Mouse (Mus musculus): ENCODE results near the gene Ccdc47. TPM values are rescaled to one million over a fixed set of nuclear protein-coding genes. Genes with fewer than 3 reads are reported as not detected.
"Not testable (repeated sequence)": the region's sequence is repeated elsewhere in the genome, so short reads cannot be mapped to it uniquely, and the experiment has no call there.

Gene Ccdc47
- total RNA-seq, 4 experiments from 2014 or later: 71.6 to 93.0 (median 85.9) TPM

DNA sequence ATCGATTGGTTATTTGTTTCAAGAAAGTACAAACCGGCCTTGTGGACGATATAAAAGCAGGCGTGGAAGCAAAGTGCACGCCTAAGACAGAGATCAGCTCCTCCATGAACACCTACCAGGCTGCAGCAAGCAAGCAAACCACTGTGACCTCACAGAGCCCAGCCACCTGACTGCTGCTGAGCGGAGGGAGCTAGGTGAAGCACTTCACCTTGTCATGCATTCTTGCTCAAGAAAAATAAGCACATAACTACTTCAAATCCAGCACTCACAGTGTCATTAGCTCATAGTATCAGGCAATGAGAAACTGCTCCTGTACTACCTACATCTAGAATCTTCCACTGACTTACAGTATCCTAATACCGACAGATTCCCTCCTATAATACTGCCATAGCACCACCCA is 16.1 kb downstream of the Ccdc47 start:
- not testable (repeated sequence) for DNase-seq (ENCODE audit: low spot score)

DNA sequence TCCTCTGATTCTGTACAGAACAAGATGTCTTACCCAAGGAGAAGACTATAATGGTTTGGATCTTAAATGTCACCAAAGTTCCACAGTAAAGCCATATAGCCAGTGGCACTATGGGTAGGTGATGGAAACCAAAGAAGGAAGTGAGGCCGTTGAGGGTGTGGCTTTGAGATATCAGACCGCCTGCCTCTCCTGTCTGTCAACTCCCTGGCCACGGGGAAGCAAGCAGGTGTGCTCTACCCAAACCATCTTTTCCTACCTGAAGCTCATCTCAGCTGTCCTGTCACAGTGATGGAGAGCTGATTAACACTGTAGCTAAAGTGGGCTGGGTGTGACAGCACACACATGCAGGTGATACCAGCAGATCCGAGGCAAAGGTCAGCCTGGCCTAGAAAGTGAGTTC is 17.9 kb downstream of the Ccdc47 start:
- no peak for DNase-seq (ENCODE audit: low spot score)

DNA sequence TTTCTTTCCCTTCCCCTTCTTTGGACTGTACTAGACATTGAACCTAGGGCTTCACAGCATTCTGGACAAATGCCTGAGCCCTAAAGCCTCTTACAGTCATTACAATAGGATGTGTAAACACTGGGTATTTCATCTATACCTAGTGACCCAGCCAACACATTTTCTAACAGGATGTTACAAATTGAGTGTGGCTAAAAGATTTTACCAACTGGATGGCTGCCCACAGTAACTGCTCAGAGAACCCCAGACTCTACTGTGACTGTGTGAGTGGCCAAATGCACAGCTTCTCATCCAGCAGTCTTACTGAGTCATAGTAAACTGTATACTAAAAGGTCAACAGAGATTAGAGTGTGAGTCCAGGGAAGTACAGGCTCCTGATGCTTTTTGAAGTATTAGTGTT is 20.8 kb downstream of the Ccdc47 start:
- DNase-seq (ENCODE audit: low spot score): no peak

DNA sequence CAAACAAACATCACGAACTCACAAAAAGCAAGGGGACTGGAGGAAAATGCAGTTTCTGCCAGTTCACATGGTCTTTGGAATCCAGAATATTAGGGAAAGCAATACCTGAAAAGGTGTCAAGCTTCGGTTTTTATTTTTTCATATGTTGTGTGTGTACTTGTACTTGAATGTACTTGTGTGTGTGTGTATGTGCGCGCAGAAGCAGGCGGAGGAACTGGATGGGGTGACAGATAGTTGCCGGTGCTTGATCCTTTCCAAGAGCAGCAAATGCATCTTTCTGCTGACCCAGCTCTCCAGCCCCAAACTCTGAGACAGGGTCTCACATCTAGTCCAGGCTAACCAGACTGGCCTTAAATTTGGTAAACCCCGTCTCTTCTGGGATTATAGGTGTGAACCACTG is 21.3 kb downstream of the Ccdc47 start:
- DNase-seq (ENCODE audit: low spot score): no peak

DNA sequence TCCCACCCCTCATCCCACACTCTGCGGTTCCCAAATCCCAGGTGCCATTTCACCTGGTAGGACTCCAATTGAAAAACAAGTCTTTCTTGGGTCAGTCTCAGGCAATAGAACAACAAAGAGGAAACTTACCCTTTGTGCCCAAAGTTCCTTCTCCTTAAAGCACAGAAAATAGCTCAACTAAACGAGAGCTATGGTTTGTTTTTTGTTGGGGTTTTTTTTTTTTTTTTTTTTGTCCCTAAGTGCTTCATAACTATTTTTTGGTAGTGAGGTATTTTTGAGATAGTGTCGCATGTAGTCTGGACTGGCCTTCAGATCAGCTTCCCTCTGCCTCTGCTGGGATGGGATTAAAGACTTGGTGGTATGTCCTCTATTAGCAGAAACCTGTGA is 22.0 kb downstream of the Ccdc47 start:
- DNase-seq (ENCODE audit: low spot score): no peak

DNA sequence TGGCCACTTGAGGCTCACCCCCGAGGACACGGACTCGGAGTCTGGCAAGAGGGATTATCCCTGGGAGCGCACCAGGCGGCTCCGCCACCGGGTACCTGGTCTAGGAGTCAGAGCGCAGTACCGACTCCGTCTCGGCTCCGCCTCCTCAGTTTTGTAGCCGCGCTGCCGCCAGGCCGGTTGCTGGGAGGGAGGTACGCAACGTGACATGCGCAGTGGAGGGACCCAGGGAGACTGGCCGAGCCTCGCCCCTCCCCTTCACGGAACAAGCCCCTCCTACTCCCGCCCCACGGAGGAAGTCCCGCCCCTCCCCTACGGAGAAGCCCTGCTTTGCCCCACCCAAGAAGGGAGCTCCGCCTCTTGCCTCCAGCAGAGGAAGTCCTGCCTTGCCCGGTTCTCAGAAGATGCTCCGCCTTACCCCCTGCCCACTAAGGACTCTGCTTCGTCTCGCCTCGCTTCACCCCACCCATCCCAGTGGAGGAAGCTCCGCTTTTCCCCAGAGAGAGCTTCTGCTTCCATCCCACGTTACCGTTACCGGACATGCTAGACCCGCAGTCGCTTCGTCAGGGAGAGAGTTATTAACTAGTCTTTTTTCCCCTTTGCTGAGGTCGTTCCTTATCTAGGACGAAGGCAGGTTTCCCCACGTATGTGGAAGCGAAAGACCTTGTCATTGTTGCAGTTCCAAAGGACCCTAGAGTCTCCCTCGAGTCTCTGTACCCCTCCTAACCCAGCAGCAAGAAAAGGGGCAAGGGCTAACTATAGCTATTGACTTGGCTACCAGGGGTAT is 22.6 kb downstream of the Ccdc47 start:
- DNase-seq (ENCODE audit: low spot score): peak; percentile 95

DNA sequence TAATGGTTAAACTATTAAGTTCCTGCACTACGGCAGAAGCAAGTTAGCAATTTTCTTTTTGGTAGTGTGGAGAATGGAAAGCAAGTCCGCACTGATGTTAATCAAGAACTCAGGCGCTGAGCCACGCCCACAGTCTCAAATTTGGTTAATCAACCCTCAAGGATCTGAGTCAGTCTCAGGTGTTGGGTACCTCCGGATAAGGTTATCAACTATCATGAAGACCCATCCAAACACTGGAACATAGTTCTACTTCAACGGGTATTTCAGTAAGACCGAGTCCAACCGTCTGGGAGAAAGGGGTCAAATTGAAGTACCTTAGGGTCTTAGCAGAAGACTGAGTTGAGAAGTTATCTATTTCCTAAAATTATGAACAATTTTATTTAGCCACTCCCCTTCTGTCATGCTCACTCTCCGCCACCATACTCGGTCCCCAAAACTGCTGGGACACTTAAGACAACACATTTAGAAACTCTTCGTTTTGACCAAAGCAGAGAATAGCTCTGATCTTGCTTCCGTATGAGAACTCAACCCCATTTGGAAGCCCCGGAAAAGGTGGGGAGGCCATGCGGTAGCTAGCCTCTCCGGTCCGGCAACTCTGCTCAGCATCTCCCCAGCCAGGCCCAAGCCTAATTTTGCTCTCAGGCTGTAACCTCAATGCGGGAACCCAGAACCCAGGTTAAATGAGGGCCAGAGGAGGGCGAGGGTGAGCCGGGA is 23.3 kb downstream of the Ccdc47 start:
- DNase-seq (ENCODE audit: low spot score): no peak

DNA sequence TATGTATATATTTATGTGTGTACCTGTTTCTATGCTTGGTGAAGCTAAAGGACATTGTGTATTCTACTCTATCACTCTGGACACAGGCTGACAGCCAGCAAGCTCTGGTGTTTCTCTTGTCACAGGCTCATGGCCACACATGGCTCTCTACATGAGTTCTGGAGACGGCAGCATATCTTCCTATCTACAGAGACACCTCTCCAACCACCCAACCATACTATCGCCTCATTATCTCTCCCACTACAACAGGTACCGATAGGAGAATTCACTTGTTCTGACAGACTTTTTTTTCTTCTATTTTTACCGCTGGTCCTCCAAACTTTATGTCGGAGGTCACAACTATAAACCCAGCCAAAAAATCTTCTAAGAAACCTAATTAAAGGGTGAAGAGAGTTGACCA is 23.9 kb downstream of the Ccdc47 start:
- no peak for DNase-seq (ENCODE audit: low spot score)

DNA sequence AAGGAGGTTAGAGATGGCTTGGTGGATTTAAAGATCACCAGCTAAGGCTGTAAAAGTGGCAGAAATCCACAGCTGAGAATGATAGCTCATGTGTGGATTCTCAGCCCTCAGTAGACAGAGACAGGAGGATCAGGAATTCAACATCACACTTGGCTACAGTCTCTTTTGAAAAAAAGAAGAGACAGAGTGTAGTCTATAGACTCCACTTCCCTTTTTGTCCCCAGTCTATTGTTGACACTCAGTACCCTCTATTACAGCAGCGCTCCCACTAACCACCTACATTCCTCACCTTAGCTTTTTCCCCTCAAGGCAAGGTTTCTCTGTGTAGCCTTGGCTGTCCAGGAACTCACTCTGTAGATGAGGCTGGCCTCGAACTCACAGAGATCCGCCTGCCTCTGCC is 24.4 kb downstream of the Ccdc47 start:
- no peak for DNase-seq (ENCODE audit: low spot score)

DNA sequence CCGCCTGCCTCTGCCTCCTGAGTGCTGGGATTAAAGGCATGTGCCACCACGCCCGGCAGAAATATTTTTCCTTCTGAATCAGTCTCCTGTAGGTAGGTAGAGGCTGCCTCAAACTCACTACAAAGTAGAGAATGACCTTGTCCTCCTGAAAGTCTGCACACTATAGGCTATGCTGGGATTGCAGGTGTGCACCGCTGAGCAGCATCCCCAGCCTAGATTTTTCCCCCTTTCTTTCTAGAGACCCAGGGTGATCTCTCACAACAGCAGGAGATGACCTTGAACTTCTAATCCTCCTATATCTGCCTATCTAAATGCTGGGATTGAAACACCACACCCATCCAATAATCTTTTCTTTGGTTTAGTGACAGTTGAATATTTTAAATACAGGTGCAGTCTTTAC is 28.8 kb downstream of the Ccdc47 start:
- no peak for DNase-seq (ENCODE audit: low spot score)

DNA sequence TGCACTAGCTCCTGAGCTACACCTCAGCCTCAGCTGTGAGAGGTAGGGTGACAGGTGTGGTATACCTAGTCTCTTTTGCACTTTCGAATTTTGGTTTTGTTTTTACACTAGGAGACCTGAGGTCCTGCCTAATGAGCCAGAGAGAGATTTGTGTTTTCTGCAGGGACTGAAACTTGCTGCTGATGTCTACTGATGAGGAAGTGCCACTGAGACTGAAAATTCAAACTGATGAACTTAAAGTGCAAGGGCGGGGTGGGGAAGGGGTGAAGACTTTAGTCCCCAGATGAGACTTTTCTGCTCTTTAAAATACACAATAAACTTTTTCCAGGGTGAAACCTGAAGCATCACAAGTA is 35.7 kb downstream of the Ccdc47 start:
- no peak for DNase-seq (ENCODE audit: low spot score)

DNA sequence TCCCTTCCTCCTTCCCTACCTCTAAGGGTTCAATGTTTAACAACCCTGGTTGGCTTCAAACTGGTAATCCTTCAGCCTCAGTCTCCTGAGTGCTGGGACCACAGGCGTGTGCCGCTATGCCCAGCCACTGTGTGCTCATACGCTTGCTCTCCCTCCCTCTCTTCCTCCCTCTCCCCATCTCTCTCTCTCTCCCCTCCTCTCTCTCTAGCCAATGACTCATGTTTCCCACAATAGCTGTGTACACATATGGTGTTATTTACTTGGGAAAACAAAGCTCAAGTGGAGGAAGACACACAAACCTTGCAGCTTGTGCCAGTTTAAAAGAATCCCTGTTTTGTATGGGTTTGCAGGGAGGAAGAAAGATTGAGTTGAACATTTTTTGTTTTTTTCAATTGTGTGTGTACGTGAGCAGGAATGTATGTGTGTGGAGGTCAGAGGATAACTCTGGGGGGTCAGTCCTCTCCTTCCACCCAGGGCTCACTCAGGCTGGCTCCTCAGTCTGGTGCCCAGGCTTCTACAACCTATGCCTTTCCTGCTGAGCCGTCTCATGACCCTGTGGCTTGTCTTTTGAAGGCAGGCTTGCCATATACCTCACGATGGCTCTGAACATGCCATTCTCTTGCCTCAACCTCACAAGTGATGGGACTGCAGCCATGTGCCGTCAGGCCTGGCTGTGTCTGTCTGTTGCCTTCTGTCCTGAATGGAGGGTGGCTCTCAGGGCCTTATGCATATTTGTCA is 36.3 kb downstream of the Ccdc47 start:
- DNase-seq (ENCODE audit: low spot score): no peak

DNA sequence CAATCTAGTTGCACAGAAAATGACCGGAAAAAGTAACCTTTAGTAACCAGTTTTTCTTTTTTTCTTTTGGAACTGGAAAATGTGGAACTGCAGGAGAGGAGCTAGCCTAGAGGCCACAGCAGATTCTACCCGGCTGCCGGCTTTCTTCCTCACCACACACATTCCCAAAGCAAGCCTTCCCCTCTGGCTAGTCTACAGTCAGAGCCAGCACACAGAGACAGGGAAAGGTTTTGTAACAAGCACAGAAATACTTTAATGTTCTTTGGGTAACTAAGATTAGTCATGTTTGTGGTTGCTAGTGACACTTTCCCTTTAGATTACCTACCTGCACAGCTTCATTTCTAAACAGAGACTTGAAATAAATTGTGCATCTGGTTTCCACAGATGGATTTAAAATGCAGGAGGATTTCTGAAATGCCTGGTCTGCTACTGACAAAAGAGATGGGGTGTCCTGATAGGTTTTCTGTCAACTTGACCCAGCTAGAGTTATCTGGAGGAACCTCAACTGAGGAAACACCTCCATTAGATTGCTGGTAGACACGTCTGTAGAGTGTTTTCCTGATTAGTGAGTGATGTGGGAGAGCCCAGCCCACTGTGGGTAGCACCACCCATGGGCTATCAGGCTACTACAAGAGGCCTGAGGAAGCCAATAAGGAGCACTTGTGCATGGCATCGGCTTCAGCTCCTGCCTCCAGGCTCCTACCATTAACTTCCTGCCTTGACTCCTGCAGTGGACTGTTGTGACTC is 37.9 kb downstream of the Ccdc47 start:
- DNase-seq (ENCODE audit: low spot score): no peak

DNA sequence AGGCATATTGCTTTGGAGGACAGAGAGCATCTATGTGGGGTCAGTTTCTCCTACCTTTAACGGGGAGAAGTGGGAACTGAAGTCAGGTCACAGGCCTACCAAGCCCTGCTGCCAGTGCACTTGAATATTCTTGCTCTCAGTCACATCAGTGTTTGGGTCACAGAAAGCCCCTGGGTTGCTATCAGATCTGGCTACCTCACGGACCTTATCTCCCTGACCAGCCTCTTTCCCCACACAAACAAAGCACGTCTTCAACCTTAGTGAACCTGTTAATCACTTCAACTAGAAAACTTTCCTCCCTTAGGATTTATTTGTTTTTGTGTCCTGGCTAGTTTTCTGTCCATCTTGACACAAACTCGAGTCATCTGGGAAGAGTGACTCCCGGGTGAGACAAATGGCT is 39.8 kb downstream of the Ccdc47 start:
- no peak for DNase-seq (ENCODE audit: low spot score)

DNA sequence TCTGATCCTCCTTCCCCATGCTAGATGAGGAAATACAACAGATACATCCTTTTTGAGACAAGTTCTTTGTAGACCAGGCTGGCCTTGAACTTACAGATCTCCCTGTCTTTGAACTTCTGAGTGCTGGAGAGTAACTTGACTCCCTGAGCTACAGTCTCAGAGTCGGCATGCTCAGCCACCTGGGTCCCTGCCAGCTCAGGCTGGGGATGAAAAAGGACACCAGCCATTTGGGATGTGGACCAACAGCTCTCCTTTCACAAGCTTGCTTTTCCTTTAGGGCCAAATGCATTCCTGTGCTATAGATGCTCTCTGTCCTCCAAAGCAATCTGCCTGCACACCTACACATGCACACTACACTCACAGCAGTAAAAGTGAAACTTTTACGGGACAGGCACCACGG is 41.1 kb downstream of the Ccdc47 start:
- DNase-seq (ENCODE audit: low spot score): no peak

DNA sequence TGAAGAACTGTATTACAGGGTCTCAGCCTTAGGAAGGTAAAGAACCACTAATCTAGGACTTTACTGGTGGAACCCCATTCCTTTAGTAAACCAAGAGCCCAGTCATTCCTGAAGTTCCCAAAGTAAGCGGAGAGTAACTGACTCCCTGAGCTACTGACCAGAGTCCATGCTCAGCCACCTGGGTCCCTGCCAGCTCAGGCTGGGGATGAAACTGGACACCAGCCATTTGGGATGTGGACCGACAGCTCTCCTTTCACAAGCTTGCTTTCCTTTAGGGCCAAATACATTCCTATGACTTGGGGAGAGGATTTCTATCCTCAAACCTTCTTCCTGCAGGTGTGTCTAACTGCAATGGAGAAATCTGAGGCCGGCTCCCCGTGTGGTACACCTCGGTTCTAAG is 41.8 kb downstream of the Ccdc47 start:
- no peak for DNase-seq (ENCODE audit: low spot score)

DNA sequence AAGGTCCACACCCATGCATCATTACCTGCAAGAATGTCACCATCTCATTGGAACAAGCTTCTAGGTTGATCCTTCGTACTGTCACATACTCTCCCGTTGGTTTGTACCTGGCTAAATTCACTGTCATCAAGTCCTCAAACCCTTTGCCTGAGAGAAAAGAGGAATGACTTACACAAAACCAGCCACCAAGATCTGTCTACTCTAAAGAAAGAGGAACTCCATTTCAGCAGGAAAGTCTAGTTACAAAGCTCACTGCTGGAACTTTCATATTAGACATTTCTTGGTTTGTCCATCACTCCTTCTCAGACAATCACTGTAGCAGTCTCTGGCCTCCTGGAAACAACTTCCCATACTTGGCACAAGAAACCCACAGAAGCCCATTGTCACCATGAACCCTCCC is 42.9 kb downstream of the Ccdc47 start:
- no peak for DNase-seq (ENCODE audit: low spot score)

DNA sequence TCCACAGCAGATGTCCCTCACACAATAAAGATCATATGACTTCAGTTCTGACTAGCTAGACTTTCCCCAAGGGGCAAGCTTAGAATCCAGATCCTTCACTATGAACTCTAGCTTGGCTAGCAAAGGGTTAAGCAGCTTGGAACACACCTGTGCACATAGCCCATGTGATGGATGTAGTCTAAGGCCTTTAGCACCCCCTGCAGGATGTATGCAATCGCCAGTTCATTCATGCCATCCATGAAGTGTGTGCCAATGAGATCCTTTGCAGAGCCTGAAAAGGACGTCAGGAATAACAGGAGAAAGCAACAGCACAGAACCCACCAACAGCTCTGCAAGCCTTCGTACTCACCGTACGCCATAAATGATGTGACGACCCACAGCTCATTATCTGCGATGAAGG is 45.3 kb downstream of the Ccdc47 start:
- DNase-seq (ENCODE audit: low spot score): no peak

DNA sequence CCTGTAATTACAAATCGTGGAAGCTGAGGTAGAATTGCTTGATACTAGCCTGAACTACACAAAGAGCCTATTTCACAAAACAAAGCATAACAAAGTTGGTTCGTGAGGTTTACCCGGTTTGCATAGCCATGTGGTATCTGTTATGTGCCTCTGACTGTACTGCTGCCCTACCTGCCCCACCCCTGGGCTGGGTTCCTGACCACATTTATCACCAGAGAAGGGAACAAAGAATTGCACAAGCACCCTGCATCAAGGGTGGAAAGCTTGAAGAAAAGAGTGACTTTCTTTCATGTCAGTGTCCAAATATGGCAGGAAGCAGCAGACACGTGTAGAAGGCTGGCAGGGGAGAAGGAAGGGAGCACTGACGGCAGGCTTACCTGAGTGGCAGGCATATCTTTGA is 48.7 kb downstream of the Ccdc47 start:
- no peak for DNase-seq (ENCODE audit: low spot score)

DNA sequence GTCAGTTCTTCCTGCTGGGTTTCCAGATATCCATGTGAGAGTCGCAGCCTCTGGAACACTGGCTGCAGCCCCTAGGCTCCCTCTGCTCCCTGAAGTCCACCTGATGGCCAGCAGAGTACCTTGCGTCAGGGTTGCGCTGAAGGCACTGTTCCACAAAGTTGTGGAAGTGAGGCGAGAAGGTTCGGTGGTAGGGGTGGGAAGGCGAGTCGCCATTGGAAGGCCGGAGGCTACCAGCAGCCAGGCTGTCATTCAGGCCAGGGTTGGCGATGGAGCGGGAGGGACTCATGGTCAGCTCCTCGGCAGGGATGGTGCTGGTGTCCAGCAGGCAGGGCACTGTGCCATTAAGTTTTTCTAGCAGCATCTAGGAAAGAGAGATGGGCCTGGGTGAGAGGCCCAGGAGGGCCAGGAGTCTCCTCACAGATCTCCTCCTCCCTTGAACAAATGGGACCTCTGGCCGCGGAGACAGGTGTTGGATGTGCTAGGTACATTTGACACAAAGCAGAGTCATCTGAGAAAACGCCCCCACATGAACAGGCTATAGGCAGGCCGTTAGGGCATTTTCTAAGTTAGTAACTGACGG is 51.5 kb downstream of the Ccdc47 start:
- DNase-seq (ENCODE audit: low spot score): no peak

DNA sequence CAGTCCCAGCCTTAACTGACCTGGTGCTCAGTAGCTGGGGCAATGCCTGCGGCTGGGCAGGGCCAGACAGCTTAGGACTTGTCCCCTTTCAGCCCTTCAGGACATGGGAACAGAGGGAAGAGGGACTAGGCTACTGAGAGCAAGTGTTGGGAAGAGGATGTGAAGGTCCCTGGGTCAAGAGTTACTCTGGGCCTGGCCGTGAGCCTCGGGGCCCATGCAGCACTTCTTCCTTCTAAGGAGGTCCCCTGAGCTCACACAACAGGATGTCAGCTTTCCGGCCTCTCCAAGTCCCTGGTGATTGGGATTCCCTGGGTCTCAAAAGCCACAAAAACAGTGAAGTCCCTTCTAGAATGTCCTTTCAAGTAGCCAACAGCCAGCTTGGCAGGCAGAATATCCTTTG is 52.6 kb downstream of the Ccdc47 start:
- peak; percentile 49 for DNase-seq (ENCODE audit: low spot score)

DNA sequence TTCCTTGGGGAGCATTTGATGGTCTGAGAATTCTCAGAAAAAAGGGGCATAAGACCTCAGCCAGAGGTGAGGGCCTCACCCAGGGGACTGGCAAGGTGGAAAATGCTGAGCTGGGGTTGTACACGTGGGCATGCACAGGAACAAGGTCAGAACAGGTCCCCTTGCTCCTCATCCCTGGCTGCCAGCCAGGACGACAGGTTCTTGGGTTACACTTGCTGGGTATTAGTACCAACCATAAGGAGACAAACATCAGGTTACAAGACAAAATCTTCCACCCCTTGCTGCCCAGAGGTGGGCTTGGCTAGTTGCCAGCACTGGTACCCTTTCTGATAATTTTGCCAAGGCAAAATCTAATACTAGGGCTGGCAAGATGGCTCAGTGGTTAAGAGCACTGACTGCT is 53.9 kb downstream of the Ccdc47 start:
- no peak for DNase-seq (ENCODE audit: low spot score)
